9 mouse cellular contexts compared by ENCODE assay signal in the genomic region with DNA sequence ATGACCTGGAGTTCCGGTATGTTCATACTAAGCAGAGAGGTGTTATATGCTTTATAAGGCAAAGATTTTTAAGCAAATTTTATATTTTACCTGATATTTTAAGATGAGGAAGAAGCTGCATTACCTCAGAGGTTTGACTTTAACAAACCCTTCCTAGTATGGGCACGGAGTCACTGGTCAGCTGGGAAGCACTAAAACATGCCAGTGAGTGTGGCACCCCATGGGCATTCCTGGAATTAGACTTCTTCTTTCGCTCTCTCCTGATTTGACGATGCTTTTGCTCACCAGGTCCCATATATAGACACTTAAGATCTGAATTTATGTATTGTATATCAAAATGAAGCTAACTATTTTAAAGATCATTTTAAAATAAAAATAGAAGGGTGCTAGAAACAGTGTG.
DNase-seq lines count a peak whose midpoint lies in the region.
"Had no signal": no experiment of that assay in that cellular context is flagged by ENCODE, and none has a peak within 500 bp of the region (broad histone marks: within the 10 kb centered on the region; RNA-seq: fewer than 3 reads in every experiment).

No protein-coding gene starts in this region.

- DNase-seq in cerebellum, postnatal 10 days = peak; percentile 71 to 76
- no peak for DNase-seq in cerebellum, adult 11-12 months
- DNase-seq in cerebellum, postnatal 25 days = peak; percentile 26 to 56
- DNase-seq in cerebellum, postnatal 4 days (ENCODE audit: low spot score in 2 of 2) = no peak
- DNase-seq: adrenal gland, adult 2 months; adrenal gland, postnatal 10 days; adrenal gland, postnatal 25 days; embryo, embryonic 11 days; gastrocnemius, adult 2 months had no signal

Comparison
In these comparisons a context has a peak if more than half of its experiments do, and no peak if none do; other contexts are left out.
1. DNase-seq: peak in cerebellum, postnatal 10 days (2 of 2) and cerebellum, postnatal 25 days (2 of 2); none in cerebellum, adult 11-12 months (single experiment) and cerebellum, postnatal 4 days (0 of 2).